Mouse (Mus musculus): ENCODE results near the gene Wt1. TPM values are rescaled to one million over a fixed set of nuclear protein-coding genes. Genes with fewer than 3 reads are reported as not detected.

Gene Wt1
- total and polyA plus RNA-seq, 2 experiments from 2014 or later: 0.28 TPM; not detected in 1

- no peaks in the 10 kb centered on the region for H3K9me3 ChIP-seq (ENCODE audit: low read length)
- WGBS: 40% methylated on average over 7 of the region's 7 CpGs
- ATAC-seq (ENCODE audit: low FRiP score) (no peak), DNase-seq (ENCODE audit: low spot score) (peak; percentile 35)
- no peaks in the 10 kb centered on the region; the same call in 1 of the 2 replicates for H3K27me3 ChIP-seq (ENCODE audit: insufficient read depth, low read length)
- no peak for TF ChIP-seq CTCF (IDR thresholded peaks at IDR 0.05)
- no peaks in the 10 kb centered on the region for H3K4me1 ChIP-seq (ENCODE audit: insufficient read depth, low read length)
- no peak overlapping the region for H3K4me2 ChIP-seq (ENCODE audit: low read depth, low read length, poor library complexity, severe bottlenecking)
- no peak overlapping the region for H3K9ac ChIP-seq (replicated peaks; ENCODE audit: low read length, poor library complexity, severe bottlenecking)
- no peaks in the 10 kb centered on the region for H3K36me3 ChIP-seq (ENCODE audit: insufficient read depth, low read length)
- H3K4me3 ChIP-seq (ENCODE audit: low read depth, low read length): no peak overlapping the region
- no peak overlapping the region for H3K27ac ChIP-seq (ENCODE audit: low read depth, low read length)
These were observed 26.9 kb upstream of the Wt1 start for GRCm38 (mm10) chr2:105099410-105099809.

GRCm38 (mm10) chr2:105100541-105100940 is 25.8 kb upstream of the Wt1 start:
- Histone ChIP-seq H3K36me3 (ENCODE audit: insufficient read depth, low read length) (no peaks in the 10 kb centered on the region), H3K4me3 (ENCODE audit: low read depth, low read length) (no peak overlapping the region), H3K4me2 (ENCODE audit: low read depth, low read length, poor library complexity, severe bottlenecking) (no peak overlapping the region), H3K9ac (replicated peaks; ENCODE audit: low read length, poor library complexity, severe bottlenecking) (no peak overlapping the region), H3K27ac (ENCODE audit: low read depth, low read length) (no peak overlapping the region), H3K4me1 (ENCODE audit: insufficient read depth, low read length) (no peaks in the 10 kb centered on the region), H3K27me3 (ENCODE audit: insufficient read depth, low read length) (no peaks in the 10 kb centered on the region; the same call in 1 of the 2 replicates), H3K9me3 (ENCODE audit: low read length) (no peaks in the 10 kb centered on the region)
- ATAC-seq (ENCODE audit: low FRiP score) (no peak), DNase-seq (ENCODE audit: low spot score) (no peak)
- 63% methylated on average over 7 of the region's 7 CpGs for WGBS
- no peak for TF ChIP-seq CTCF (IDR thresholded peaks at IDR 0.05)

GRCm38 (mm10) chr2:105108703-105109158 is 17.6 kb upstream of the Wt1 start:
- DNase-seq (ENCODE audit: low spot score) (peak; percentile 96), ATAC-seq (ENCODE audit: low FRiP score) (peak; percentile 87)
- peak; percentile 57 for TF ChIP-seq CTCF (IDR thresholded peaks at IDR 0.05)
- no peaks in the 10 kb centered on the region for H3K36me3 ChIP-seq (ENCODE audit: insufficient read depth, low read length)
- H3K9me3 ChIP-seq (ENCODE audit: low read length): no peaks in the 10 kb centered on the region
- H3K9ac ChIP-seq (replicated peaks; ENCODE audit: low read length, poor library complexity, severe bottlenecking): no peak overlapping the region
- H3K4me2 ChIP-seq (ENCODE audit: low read depth, low read length, poor library complexity, severe bottlenecking): no peak overlapping the region
- H3K27ac ChIP-seq (ENCODE audit: low read depth, low read length): no peak overlapping the region
- WGBS: 12% methylated on average over 6 of the region's 6 CpGs
- peaks cover 13% of the 10 kb centered on the region for H3K27me3 ChIP-seq (ENCODE audit: insufficient read depth, low read length)
- no peaks in the 10 kb centered on the region for H3K4me1 ChIP-seq (ENCODE audit: insufficient read depth, low read length)
- H3K4me3 ChIP-seq (ENCODE audit: low read depth, low read length): no peak overlapping the region

GRCm38 (mm10) chr2:105114074-105114473 is 12.3 kb upstream of the Wt1 start:
- Histone ChIP-seq H3K36me3 (ENCODE audit: insufficient read depth, low read length) (no peaks in the 10 kb centered on the region), H3K27me3 (ENCODE audit: insufficient read depth, low read length) (peaks cover 42% of the 10 kb centered on the region), H3K4me2 (ENCODE audit: low read depth, low read length, poor library complexity, severe bottlenecking) (no peak overlapping the region), H3K9me3 (ENCODE audit: low read length) (no peaks in the 10 kb centered on the region), H3K27ac (ENCODE audit: low read depth, low read length) (no peak overlapping the region), H3K9ac (replicated peaks; ENCODE audit: low read length, poor library complexity, severe bottlenecking) (no peak overlapping the region), H3K4me3 (ENCODE audit: low read depth, low read length) (no peak overlapping the region), H3K4me1 (ENCODE audit: insufficient read depth, low read length) (no peaks in the 10 kb centered on the region)
- no peak for TF ChIP-seq CTCF (IDR thresholded peaks at IDR 0.05)
- DNase-seq (ENCODE audit: low spot score) (no peak), ATAC-seq (ENCODE audit: low FRiP score) (no peak)
- WGBS: 14% methylated on average over 9 of the region's 9 CpGs

- H3K4me1 ChIP-seq (ENCODE audit: insufficient read depth, low read length): no peaks in the 10 kb centered on the region
- H3K9ac ChIP-seq (replicated peaks; ENCODE audit: low read length, poor library complexity, severe bottlenecking): no peak overlapping the region
- peaks cover 72% of the 10 kb centered on the region for H3K27me3 ChIP-seq (ENCODE audit: insufficient read depth, low read length)
- H3K9me3 ChIP-seq (ENCODE audit: low read length): no peaks in the 10 kb centered on the region
- TF ChIP-seq CTCF (IDR thresholded peaks at IDR 0.05): no peak
- DNase-seq (ENCODE audit: low spot score) (no peak), ATAC-seq (ENCODE audit: low FRiP score) (no peak)
- no peak overlapping the region for H3K4me3 ChIP-seq (ENCODE audit: low read depth, low read length)
- no peak overlapping the region for H3K27ac ChIP-seq (ENCODE audit: low read depth, low read length)
- no peak overlapping the region for H3K4me2 ChIP-seq (ENCODE audit: low read depth, low read length, poor library complexity, severe bottlenecking)
- H3K36me3 ChIP-seq (ENCODE audit: insufficient read depth, low read length): no peaks in the 10 kb centered on the region
- WGBS: 76% methylated on average over 8 of the region's 8 CpGs
These were observed 8.7 kb upstream of the Wt1 start for GRCm38 (mm10) chr2:105117669-105118068.

GRCm38 (mm10) chr2:105122216-105122615 is 4.1 kb upstream of the Wt1 start:
- ATAC-seq (ENCODE audit: low FRiP score) (no peak), DNase-seq (ENCODE audit: low spot score) (no peak)
- WGBS: 2% methylated on average over 8 of the region's 8 CpGs
- H3K36me3 ChIP-seq (ENCODE audit: insufficient read depth, low read length): no peaks in the 10 kb centered on the region
- no peak overlapping the region for H3K27ac ChIP-seq (ENCODE audit: low read depth, low read length)
- H3K4me1 ChIP-seq (ENCODE audit: insufficient read depth, low read length): no peaks in the 10 kb centered on the region
- peaks cover 88% of the 10 kb centered on the region for H3K27me3 ChIP-seq (ENCODE audit: insufficient read depth, low read length)
- TF ChIP-seq CTCF (IDR thresholded peaks at IDR 0.05): no peak
- no peak overlapping the region for H3K9ac ChIP-seq (replicated peaks; ENCODE audit: low read length, poor library complexity, severe bottlenecking)
- no peak overlapping the region for H3K4me2 ChIP-seq (ENCODE audit: low read depth, low read length, poor library complexity, severe bottlenecking)
- H3K9me3 ChIP-seq (ENCODE audit: low read length): no peaks in the 10 kb centered on the region
- no peak overlapping the region for H3K4me3 ChIP-seq (ENCODE audit: low read depth, low read length)

All from midbrain, postnatal 0 days (tissue).